In the genomic region with DNA sequence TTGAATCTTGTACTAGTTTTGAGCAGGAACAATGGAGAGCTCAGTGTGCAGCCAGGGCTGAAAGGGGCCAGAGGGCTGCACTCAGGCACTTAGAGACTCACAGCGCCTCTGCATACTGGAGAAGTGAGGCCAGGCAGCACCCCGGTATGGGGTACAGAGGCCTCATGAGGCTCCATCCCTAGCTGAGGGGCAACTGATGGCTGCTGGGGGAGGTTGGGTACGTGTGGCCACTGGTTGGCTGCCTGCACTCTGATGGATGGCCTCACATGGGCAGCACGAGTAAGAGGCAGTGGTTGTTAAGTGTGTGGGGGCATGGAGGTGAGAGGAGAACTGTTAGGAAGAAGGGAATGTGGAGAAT, we compare ENCODE assay signal across 9 mouse cellular contexts. TPM values are rescaled to one million over a fixed set of nuclear protein-coding genes. Genes with fewer than 3 reads are reported as not detected.
A peak's percentile ranks its signal among the peaks of the same experiment; 100 is the strongest.
DNase-seq lines count a peak whose midpoint lies in the region; ATAC-seq and TF ChIP-seq lines count a peak whose summit lies in the region.
"Had no signal": no experiment of that assay in that cellular context is flagged by ENCODE, and none has a peak within 500 bp of the region (broad histone marks: within the 10 kb centered on the region; RNA-seq: fewer than 3 reads in every experiment).

No protein-coding gene starts in this region.

- no peak for DNase-seq in neural tube, embryonic 10.5 days (ENCODE audit: extremely low spot score, low spot score)
- no peak for DNase-seq in thymus, postnatal 36 days
- DNase-seq in yolk sac, embryonic 10.5 days (ENCODE audit: low spot score): no peak
- DNase-seq: layer of hippocampus, postnatal 36 days; thymus, adult 2 months had no signal

- no peak overlapping the region for H3K4me3 ChIP-seq in neural tube, embryonic 14.5 days (ENCODE audit: low read depth, low read length)
- H3K4me3 ChIP-seq in erythroblast, embryonic 14.5 days (replicated peaks): peak overlapping the region; percentile 51
- H3K4me3 ChIP-seq in intestine, postnatal 0 days (ENCODE audit: low read depth, low read length): no peak overlapping the region

- H3K9me3 ChIP-seq in neural tube, embryonic 14.5 days (ENCODE audit: control insufficient read depth, low read length): no peaks in the 10 kb centered on the region
- no peaks in the 10 kb centered on the region for H3K9me3 ChIP-seq in erythroblast, embryonic 14.5 days (ENCODE audit: control insufficient read depth, low read length)
- H3K9me3 ChIP-seq in intestine, postnatal 0 days (ENCODE audit: control insufficient read depth): no peaks in the 10 kb centered on the region

- H3K4me2 ChIP-seq in neural tube, embryonic 14.5 days (ENCODE audit: low read depth, low read length): no peak overlapping the region
- no peak overlapping the region for H3K4me2 ChIP-seq in intestine, postnatal 0 days (replicated peaks; ENCODE audit: low read depth)

- no peaks in the 10 kb centered on the region for H3K27me3 ChIP-seq in neural tube, embryonic 14.5 days (ENCODE audit: control insufficient read depth, insufficient read depth, low read length)
- H3K27me3 ChIP-seq in erythroblast, embryonic 14.5 days (ENCODE audit: control insufficient read depth): no peaks in the 10 kb centered on the region
- no peaks in the 10 kb centered on the region for H3K27me3 ChIP-seq in intestine, postnatal 0 days (replicated peaks; ENCODE audit: control insufficient read depth, insufficient read depth, low read length)

- WGBS in neural tube, embryonic 14.5 days: 17% methylated on average over 4 of the region's 4 CpGs
- 48% methylated on average over 4 of the region's 4 CpGs for WGBS in intestine, postnatal 0 days

- ATAC-seq in neural tube, embryonic 14.5 days (ENCODE audit: low read depth): 0 out of 2 replicates have a peak, but pooled peaks have one; percentile 44
- peak; percentile 51; the same call in 1 of the 2 replicates for ATAC-seq in intestine, postnatal 0 days
- no peak for ATAC-seq in inflammation-experienced regulatory T-cells, adult 6 months

- H3K36me3 ChIP-seq in neural tube, embryonic 14.5 days (ENCODE audit: control insufficient read depth, insufficient read depth, low read length): no peaks in the 10 kb centered on the region; the same call in 1 of the 2 replicates
- H3K36me3 ChIP-seq in erythroblast, embryonic 14.5 days (ENCODE audit: control insufficient read depth): peaks cover 57% of the 10 kb centered on the region
- peaks cover 20% of the 10 kb centered on the region; the same call in 1 of the 2 replicates for H3K36me3 ChIP-seq in intestine, postnatal 0 days (ENCODE audit: control insufficient read depth, insufficient read depth)

- H3K27ac ChIP-seq in neural tube, embryonic 14.5 days (ENCODE audit: low read depth, low read length): no peak overlapping the region
- no peak overlapping the region for H3K27ac ChIP-seq in intestine, postnatal 0 days (ENCODE audit: low read depth, low read length)

- H3K9ac ChIP-seq in neural tube, embryonic 14.5 days (replicated peaks; ENCODE audit: low read depth, low read length): no peak overlapping the region
- H3K9ac ChIP-seq in intestine, postnatal 0 days (ENCODE audit: low read depth, low read length): no peak overlapping the region

- no peaks in the 10 kb centered on the region for H3K4me1 ChIP-seq in neural tube, embryonic 14.5 days (ENCODE audit: control insufficient read depth, insufficient read depth, low read length)
- H3K4me1 ChIP-seq in erythroblast, embryonic 14.5 days (ENCODE audit: control insufficient read depth): peaks cover 67% of the 10 kb centered on the region
- H3K4me1 ChIP-seq in intestine, postnatal 0 days (replicated peaks; ENCODE audit: control insufficient read depth, insufficient read depth, low read length): peaks cover 4% of the 10 kb centered on the region; the same call in 1 of the 2 replicates

- TF ChIP-seq CTCF in intestine, postnatal 0 days (IDR thresholded peaks at IDR 0.05; ENCODE audit: low read depth): no peak

RNA-seq across cellular contexts. Expression of gene 1810049J17Rik, which starts 19.7 kb away (rescaled TPM):
- 0.99 TPM in 1 of 2 replicates, not detected in the other for polyA plus RNA-seq in neural tube, embryonic 14.5 days (2014; fragmentation: Nextera tagmentation; extraction: Ambion mirVana)
- not detected in 2 replicates for polyA plus RNA-seq in erythroblast, embryonic 14.5 days (2012)
- polyA plus RNA-seq in intestine, postnatal 0 days (2015; fragmentation: Nextera tagmentation; extraction: Ambion mirVana): 6.5 and 6.9 TPM in 2 replicates
- not detected for polyA plus RNA-seq in inflammation-experienced regulatory T-cells, adult 6 months (2017; shearing (Covaris generic))
- polyA plus RNA-seq: thymus, adult 2 months had no signal

RNA-seq across cellular contexts. Expression of gene Golph3, which starts 20.1 kb away (rescaled TPM):
- 92.0 and 102 TPM in 2 replicates for polyA plus RNA-seq in neural tube, embryonic 14.5 days (2014; fragmentation: Nextera tagmentation; extraction: Ambion mirVana)
- polyA plus RNA-seq in erythroblast, embryonic 14.5 days (2012): 20.6 and 30.2 TPM in 2 replicates
- 67.9 and 70.0 TPM in 2 replicates for polyA plus RNA-seq in intestine, postnatal 0 days (2015; fragmentation: Nextera tagmentation; extraction: Ambion mirVana)
- 10 to 100 TPM; 29.6 to 31.6 (median 31.4) TPM for polyA plus RNA-seq in inflammation-experienced regulatory T-cells, adult 6 months (2017; shearing (Covaris generic))
